Mouse (Mus musculus): Measurements from ENCODE around the gene Lax1. TPM values are rescaled to one million over a fixed set of nuclear protein-coding genes. Genes with fewer than 3 reads are reported as not detected.
"Not testable (repeated sequence)": the region's sequence is repeated elsewhere in the genome, so short reads cannot be mapped to it uniquely, and the experiment has no call there.

Gene Lax1
- polyA plus RNA-seq, 1 experiment = 0.25 TPM

DNA sequence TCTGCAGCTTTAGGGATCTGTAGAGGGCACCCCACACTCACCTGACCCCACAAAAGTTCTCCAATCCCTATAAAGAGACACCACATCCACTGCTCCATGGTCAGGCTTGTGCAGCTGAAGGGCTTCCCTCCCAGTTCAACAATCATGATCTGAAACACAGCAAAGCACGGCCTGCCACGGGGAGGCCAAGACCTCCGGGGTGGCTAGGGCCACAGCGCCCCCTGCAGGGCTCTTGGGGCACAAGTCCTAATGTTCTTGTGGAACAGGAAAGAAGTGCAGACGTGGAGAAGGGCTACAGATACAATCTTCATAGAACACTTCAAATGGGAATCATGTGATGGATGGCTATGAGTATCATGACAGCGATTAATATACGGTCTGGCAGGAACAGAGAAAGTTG is 26.6 kb upstream of the Lax1 start:
- TF ChIP-seq CTCF (IDR thresholded peaks at IDR 0.05; ENCODE audit: borderline replicate concordance, insufficient read depth, low read depth, low read length) = peak; percentile 32; the same call in 1 of the 2 replicates
- TF ChIP-seq POLR2A (IDR thresholded peaks at IDR 0.05; ENCODE audit: borderline replicate concordance, insufficient read depth, low read length) = no peak
- no peak overlapping the region for H3K4me3 ChIP-seq (replicated peaks; ENCODE audit: insufficient read depth, low read depth, low read length)
- 33% methylated on average over 7 of the region's 7 CpGs for WGBS
- no peak for DNase-seq
- no peak overlapping the region for H3K27ac ChIP-seq (ENCODE audit: insufficient read depth, low read length)
- no peaks in the 10 kb centered on the region for H3K27me3 ChIP-seq (ENCODE audit: control insufficient read depth, insufficient read depth, low read length)
- peaks cover 6% of the 10 kb centered on the region; the same call in 1 of the 2 replicates for H3K4me1 ChIP-seq (ENCODE audit: control insufficient read depth, insufficient read depth, low read length)

DNA sequence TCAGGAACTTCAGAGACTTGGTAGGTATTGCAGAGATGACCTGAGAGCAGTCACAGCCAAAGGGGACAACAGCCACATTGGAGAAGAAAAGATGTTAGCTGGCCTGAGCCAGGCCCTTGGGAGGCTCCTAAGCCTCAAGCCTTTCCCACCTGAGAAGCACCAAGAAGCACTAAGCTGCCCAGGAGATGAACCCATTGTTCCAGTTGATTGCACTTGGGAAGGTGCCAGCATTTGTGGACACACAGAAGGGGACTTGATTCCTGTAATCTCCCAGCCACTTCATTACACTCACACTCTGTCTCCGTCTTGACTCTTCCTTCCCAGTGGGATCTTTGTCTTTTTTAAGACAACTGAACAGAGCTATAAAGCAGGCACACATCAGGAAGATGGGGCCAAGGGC is 25.3 kb upstream of the Lax1 start:
- Histone ChIP-seq H3K27ac (ENCODE audit: insufficient read depth, low read length) (no peak overlapping the region), H3K4me1 (ENCODE audit: control insufficient read depth, insufficient read depth, low read length) (peaks cover 6% of the 10 kb centered on the region; the same call in 1 of the 2 replicates), H3K4me3 (replicated peaks; ENCODE audit: insufficient read depth, low read depth, low read length) (no peak overlapping the region), H3K27me3 (ENCODE audit: control insufficient read depth, insufficient read depth, low read length) (no peaks in the 10 kb centered on the region)
- TF ChIP-seq CTCF (IDR thresholded peaks at IDR 0.05; ENCODE audit: borderline replicate concordance, insufficient read depth, low read depth, low read length) (no peak), POLR2A (IDR thresholded peaks at IDR 0.05; ENCODE audit: borderline replicate concordance, insufficient read depth, low read length) (no peak)
- 24% methylated on average over 1 of the region's 1 CpGs for WGBS
- no peak for DNase-seq

DNA sequence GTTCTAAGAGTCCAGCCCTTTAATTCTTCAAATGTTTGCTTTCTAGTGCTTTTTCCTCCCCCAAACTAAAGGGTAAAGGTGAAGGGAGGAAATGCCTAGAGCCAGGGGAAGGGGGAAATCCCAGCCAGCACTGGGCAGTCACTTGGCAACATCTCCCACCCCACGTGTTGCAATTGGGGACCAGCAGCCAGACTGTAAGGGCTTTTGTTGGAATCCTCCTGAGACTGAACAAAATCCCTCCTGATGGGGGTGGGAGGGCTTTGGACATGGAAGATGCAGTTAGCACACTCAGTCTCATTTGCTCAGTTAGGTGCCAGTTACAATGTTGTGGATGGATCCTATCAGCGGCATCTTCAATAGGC is 23.1 kb upstream of the Lax1 start:
- WGBS = 38% methylated on average over 2 of the region's 2 CpGs
- TF ChIP-seq CTCF (IDR thresholded peaks at IDR 0.05; ENCODE audit: borderline replicate concordance, insufficient read depth, low read depth, low read length) = no peak
- TF ChIP-seq POLR2A (IDR thresholded peaks at IDR 0.05; ENCODE audit: borderline replicate concordance, insufficient read depth, low read length) = no peak
- no peak overlapping the region for H3K27ac ChIP-seq (ENCODE audit: insufficient read depth, low read length)

DNA sequence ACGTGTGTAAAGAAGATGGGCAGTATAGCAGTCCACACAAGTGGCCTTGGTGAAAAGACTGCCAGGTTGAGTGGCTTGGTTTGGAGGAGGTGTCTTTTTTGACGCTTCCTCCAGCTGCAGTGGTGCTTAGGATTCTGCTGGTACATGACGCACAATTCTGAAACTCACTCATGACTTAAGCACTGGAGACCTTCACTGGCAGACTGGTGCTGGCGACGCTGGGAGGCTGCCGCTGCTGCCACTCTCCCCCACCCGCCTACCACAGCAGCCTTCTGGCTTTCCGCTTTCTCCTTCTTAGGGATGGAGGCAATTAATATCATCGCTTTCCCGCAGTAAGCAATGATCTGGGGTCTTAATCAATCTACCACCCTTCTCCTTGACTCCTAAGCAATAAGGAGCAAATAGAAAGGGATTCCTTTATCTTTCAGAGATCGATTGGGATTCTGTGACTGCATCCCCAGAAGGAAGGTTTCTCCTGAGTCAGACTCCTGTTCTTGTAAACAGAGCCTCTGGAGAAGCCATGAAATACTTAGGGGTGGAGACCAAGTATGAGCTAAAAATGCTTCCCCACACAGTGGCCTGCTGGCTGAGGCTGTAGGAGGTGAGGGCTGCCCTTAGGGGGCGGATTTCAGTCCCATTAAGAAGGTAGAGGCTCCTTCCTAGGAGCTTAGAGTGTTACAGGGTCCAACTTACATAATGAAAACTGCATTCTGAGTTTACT is 22.5 kb upstream of the Lax1 start:
- H3K27me3 ChIP-seq (ENCODE audit: control insufficient read depth, insufficient read depth, low read length) = no peaks in the 10 kb centered on the region
- TF ChIP-seq CTCF (IDR thresholded peaks at IDR 0.05; ENCODE audit: borderline replicate concordance, insufficient read depth, low read depth, low read length) (no peak), POLR2A (IDR thresholded peaks at IDR 0.05; ENCODE audit: borderline replicate concordance, insufficient read depth, low read length) (no peak)
- no peak for DNase-seq
- H3K4me1 ChIP-seq (ENCODE audit: control insufficient read depth, insufficient read depth, low read length) = no peaks in the 10 kb centered on the region
- 76% methylated on average over 12 of the region's 12 CpGs for WGBS
- no peak overlapping the region for H3K27ac ChIP-seq (ENCODE audit: insufficient read depth, low read length)
- no peak overlapping the region for H3K4me3 ChIP-seq (replicated peaks; ENCODE audit: insufficient read depth, low read depth, low read length)

More for the DNA sequence above, 23.1 kb upstream of the Lax1 start:
- no peaks in the 10 kb centered on the region for H3K4me1 ChIP-seq (ENCODE audit: control insufficient read depth, insufficient read depth, low read length)
- no peaks in the 10 kb centered on the region for H3K27me3 ChIP-seq (ENCODE audit: control insufficient read depth, insufficient read depth, low read length)
- no peak overlapping the region for H3K4me3 ChIP-seq (replicated peaks; ENCODE audit: insufficient read depth, low read depth, low read length)
- DNase-seq = no peak

DNA sequence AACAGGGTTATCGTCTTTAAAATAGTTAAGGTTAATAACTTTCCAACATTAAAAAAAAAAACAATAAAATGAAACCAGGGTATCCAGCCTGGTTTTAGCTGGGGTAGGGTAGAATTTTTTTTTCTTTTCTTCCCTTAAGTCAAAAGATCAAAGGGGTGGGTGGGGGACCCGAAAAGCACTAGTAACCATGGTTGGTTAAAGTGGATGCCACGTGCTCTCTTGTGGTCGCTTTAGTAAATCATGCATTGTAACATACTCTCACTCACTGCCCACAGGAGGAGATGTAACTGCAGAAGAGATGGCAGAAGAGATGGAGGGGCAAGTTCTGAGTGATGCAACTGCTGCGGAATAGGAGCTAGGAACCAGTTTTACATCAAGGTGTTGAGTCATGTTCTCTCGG is 21.5 kb upstream of the Lax1 start:
- no peak overlapping the region for H3K4me3 ChIP-seq (replicated peaks; ENCODE audit: insufficient read depth, low read depth, low read length)
- no peaks in the 10 kb centered on the region for H3K4me1 ChIP-seq (ENCODE audit: control insufficient read depth, insufficient read depth, low read length)
- no peaks in the 10 kb centered on the region for H3K27me3 ChIP-seq (ENCODE audit: control insufficient read depth, insufficient read depth, low read length)
- no peak for TF ChIP-seq CTCF (IDR thresholded peaks at IDR 0.05; ENCODE audit: borderline replicate concordance, insufficient read depth, low read depth, low read length)
- no peak for TF ChIP-seq POLR2A (IDR thresholded peaks at IDR 0.05; ENCODE audit: borderline replicate concordance, insufficient read depth, low read length)
- DNase-seq = no peak
- 75% methylated on average over 6 of the region's 6 CpGs for WGBS
- H3K27ac ChIP-seq (ENCODE audit: insufficient read depth, low read length) = no peak overlapping the region

DNA sequence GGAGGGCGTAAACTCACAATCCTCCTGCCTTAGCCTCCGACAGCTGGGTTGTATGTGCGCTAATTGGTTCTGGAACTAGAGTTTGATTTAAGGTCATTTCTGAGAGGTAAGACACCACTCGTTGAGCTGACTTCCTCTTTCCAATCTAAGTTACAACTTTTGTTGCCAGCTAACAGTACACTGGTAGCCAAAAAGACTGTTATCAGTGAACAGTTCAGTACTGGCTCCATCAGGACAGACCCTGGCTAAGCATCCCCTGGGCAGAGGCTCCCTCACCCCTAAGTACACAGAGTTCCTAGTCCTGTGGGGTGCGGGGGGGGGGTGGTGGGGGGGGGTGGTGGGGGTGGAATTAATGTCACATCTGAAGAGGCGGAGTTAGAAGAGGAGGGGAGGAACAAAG is 21.0 kb upstream of the Lax1 start:
- WGBS = 67% methylated on average over 6 of the region's 6 CpGs
- TF ChIP-seq CTCF (IDR thresholded peaks at IDR 0.05; ENCODE audit: borderline replicate concordance, insufficient read depth, low read depth, low read length) = no peak
- no peak for TF ChIP-seq POLR2A (IDR thresholded peaks at IDR 0.05; ENCODE audit: borderline replicate concordance, insufficient read depth, low read length)
- DNase-seq = no peak

DNA sequence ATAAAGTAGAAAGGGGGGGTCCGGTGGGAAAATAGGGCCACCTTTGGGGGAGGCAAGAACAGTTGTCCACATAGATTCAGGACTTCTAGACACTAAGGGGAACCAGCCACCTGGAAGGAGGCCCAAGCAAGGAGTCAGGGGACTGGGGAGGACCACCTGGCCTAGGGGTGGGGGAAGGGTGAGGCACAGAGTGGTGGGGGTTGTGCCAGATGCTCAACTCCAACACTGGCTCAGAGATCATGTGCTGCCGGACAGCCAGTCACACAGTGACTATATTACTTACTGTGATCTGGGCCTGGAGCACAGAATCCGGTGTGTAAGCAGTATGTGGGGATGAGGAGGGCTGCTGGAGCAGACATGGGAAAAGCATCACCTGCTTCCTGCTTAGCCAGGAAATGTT is 19.4 kb upstream of the Lax1 start:
- H3K27ac ChIP-seq (ENCODE audit: insufficient read depth, low read length) = no peak overlapping the region
- H3K4me1 ChIP-seq (ENCODE audit: control insufficient read depth, insufficient read depth, low read length) = no peaks in the 10 kb centered on the region
- no peak for TF ChIP-seq CTCF (IDR thresholded peaks at IDR 0.05; ENCODE audit: borderline replicate concordance, insufficient read depth, low read depth, low read length)
- TF ChIP-seq POLR2A (IDR thresholded peaks at IDR 0.05; ENCODE audit: borderline replicate concordance, insufficient read depth, low read length) = no peak
- no peak overlapping the region for H3K4me3 ChIP-seq (replicated peaks; ENCODE audit: insufficient read depth, low read depth, low read length)
- H3K27me3 ChIP-seq (ENCODE audit: control insufficient read depth, insufficient read depth, low read length) = no peaks in the 10 kb centered on the region
- no peak for DNase-seq
- 51% methylated on average over 3 of the region's 3 CpGs for WGBS

More for the DNA sequence above, 21.0 kb upstream of the Lax1 start:
- no peaks in the 10 kb centered on the region for H3K27me3 ChIP-seq (ENCODE audit: control insufficient read depth, insufficient read depth, low read length)
- H3K4me1 ChIP-seq (ENCODE audit: control insufficient read depth, insufficient read depth, low read length) = no peaks in the 10 kb centered on the region
- H3K4me3 ChIP-seq (replicated peaks; ENCODE audit: insufficient read depth, low read depth, low read length) = no peak overlapping the region
- no peak overlapping the region for H3K27ac ChIP-seq (ENCODE audit: insufficient read depth, low read length)

DNA sequence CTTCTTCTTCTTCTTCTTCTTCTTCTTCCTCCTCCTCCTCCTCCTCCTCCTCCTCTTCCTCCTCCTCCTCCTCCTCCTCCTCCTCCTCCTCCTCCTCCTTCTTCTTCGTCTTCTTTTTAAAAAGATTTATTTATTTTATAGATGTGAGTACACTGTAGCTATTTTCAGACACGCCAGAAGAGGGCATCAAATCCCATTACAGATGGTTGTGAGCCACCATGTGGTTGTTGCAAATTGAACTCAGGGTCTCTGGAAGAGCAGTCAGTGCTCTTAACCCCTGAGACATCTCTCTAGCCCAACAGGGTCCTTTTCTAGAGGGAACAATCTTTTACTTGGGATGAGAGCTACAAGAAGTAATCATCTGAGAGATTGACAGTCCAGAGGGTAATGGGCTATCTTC is 11.9 kb upstream of the Lax1 start:
- H3K27me3 ChIP-seq (ENCODE audit: control insufficient read depth, insufficient read depth, low read length); DNase-seq; H3K27ac ChIP-seq (ENCODE audit: insufficient read depth, low read length); H3K4me1 ChIP-seq (ENCODE audit: control insufficient read depth, insufficient read depth, low read length); H3K4me3 ChIP-seq (replicated peaks; ENCODE audit: insufficient read depth, low read depth, low read length): not testable (repeated sequence)
- 42% methylated on average over 1 of the region's 2 CpGs for WGBS
- TF ChIP-seq CTCF (IDR thresholded peaks at IDR 0.05; ENCODE audit: borderline replicate concordance, insufficient read depth, low read depth, low read length) = peak; percentile 29; the same call in 1 of the 2 replicates

Data from cerebellum, adult 2 months (tissue).